Comparison of ENCODE assay signal across 19 mouse cellular contexts in genomic region chr14:118433848-118434247, GRCm38 (mm10).
"Had no signal": no experiment of that assay in that cellular context is flagged by ENCODE, and none has a peak within 500 bp of the region (broad histone marks: within the 10 kb centered on the region; RNA-seq: fewer than 3 reads in every experiment).

No protein-coding gene starts in this region.

- DNase-seq: lung, adult 18-20 months; lung, embryonic 14.5 days; lung, postnatal 10 days; lung, postnatal 4 days; retina, postnatal 1 day; right cerebral cortex, adult 18-20 months; right cerebral cortex, postnatal 25 days; right cerebral cortex, postnatal 4 days; spleen, adult 18-20 months; thymus, adult 2 months; thymus, postnatal 25 days; thymus, postnatal 4 days had no signal

- H3K36me3 ChIP-seq: liver, embryonic 12.5 days; midbrain, embryonic 12.5 days; midbrain, embryonic 15.5 days; neural tube, embryonic 13.5 days; neural tube, embryonic 15.5 days had no signal

- ATAC-seq: liver, embryonic 12.5 days; midbrain, embryonic 15.5 days had no signal

- H3K27ac ChIP-seq: liver, embryonic 12.5 days; liver, embryonic 14.5 days; midbrain, embryonic 12.5 days; midbrain, embryonic 15.5 days; neural tube, embryonic 13.5 days; neural tube, embryonic 15.5 days had no signal

- H3K4me3 ChIP-seq: liver, embryonic 12.5 days; midbrain, embryonic 12.5 days; midbrain, embryonic 15.5 days; myocyte; neural tube, embryonic 13.5 days; neural tube, embryonic 15.5 days had no signal

- H3K9ac ChIP-seq: liver, embryonic 12.5 days; liver, embryonic 14.5 days; lung, embryonic 14.5 days; midbrain, embryonic 12.5 days; midbrain, embryonic 15.5 days; neural tube, embryonic 13.5 days; neural tube, embryonic 15.5 days had no signal

- H3K9me3 ChIP-seq: liver, embryonic 12.5 days; midbrain, embryonic 12.5 days; midbrain, embryonic 15.5 days; neural tube, embryonic 13.5 days; neural tube, embryonic 15.5 days had no signal

- H3K4me2 ChIP-seq: liver, embryonic 12.5 days; lung, embryonic 14.5 days; midbrain, embryonic 15.5 days; neural tube, embryonic 13.5 days; neural tube, embryonic 15.5 days had no signal
